Mouse (Mus musculus) C2C12 (cell line): Measurements from ENCODE around the gene Mpi.

Experiments
- CTCF ChIP-seq: IDR thresholded peaks from one replicate; pipeline ENCODE4 v1.5.1; 2011; ENCODE audit not compliant: control insufficient read depth, insufficient read depth, insufficient read length
- USF1 ChIP-seq: IDR thresholded peaks from one replicate; pipeline ENCODE4 v1.6.1; 2011; ENCODE audit warnings: low read depth, mild to moderate bottlenecking, control low read depth, moderate library complexity

GRCm38 (mm10) chr9:57510577-57510976, 42.0 kb downstream of the Mpi start:
- TF ChIP-seq USF1 (no peak), CTCF (no peak)
